Mouse (Mus musculus) small intestine, adult 2 months (tissue): ENCODE measurements around the gene Gata1. TPM values are rescaled to one million over a fixed set of nuclear protein-coding genes. Genes with fewer than 3 reads are reported as not detected.
"Not testable (repeated sequence)": the region's sequence is repeated elsewhere in the genome, so short reads cannot be mapped to it uniquely, and the experiment has no call there.

ENCODE experiments used
- H3K27ac ChIP-seq: fragments of 200-500 bp; 2 replicates; pipeline ENCODE4 v1.5.1; 2012; ENCODE audit warnings: low read depth, low read length, control low read depth, inconsistent platforms; ENCODE audit not compliant: insufficient read depth
- H3K27me3 ChIP-seq: fragments of 200-500 bp; 2 replicates; pipeline ENCODE4 v1.6.1; 2012; ENCODE audit warnings: mild to moderate bottlenecking, moderate library complexity, low read length, inconsistent platforms; ENCODE audit not compliant: control insufficient read depth, insufficient read depth
- H3K36me3 ChIP-seq: fragments of 200-500 bp; 2 replicates; pipeline ENCODE4 v1.6.1; 2012; ENCODE audit warnings: mild to moderate bottlenecking, low read length, control low read depth, inconsistent platforms; ENCODE audit not compliant: control insufficient read depth, insufficient read depth
- H3K4me1 ChIP-seq: fragments of 200-500 bp; 2 replicates; pipeline ENCODE4 v1.6.1; 2012; ENCODE audit warnings: low read length, inconsistent platforms, mixed read lengths; ENCODE audit not compliant: control insufficient read depth, insufficient read depth, insufficient read length
- H3K4me3 ChIP-seq: fragments of 200-500 bp; 2 replicates; pipeline ENCODE4 v1.5.1; 2012; ENCODE audit warnings: low read depth, mild to moderate bottlenecking, control low read depth, inconsistent platforms, low read length, moderate library complexity
- CTCF ChIP-seq: fragments of 200-500 bp; IDR thresholded peaks from 2 replicates; pipeline ENCODE4 v1.5.1; 2012; ENCODE audit warnings: low read depth, mild to moderate bottlenecking, control low read depth, inconsistent platforms, low read length, moderate library complexity, mixed read lengths; ENCODE audit not compliant: insufficient replicate concordance, insufficient read length; ENCODE audit errors: extremely low read depth
- POLR2A ChIP-seq: fragments of 200-500 bp; IDR thresholded peaks from 2 replicates; pipeline ENCODE4 v1.6.1; 2012; ENCODE audit warnings: low read depth, mild to moderate bottlenecking, control low read depth, inconsistent platforms, low read length, moderate library complexity
- WGBS: fragments of 180-500 bp; shearing (Covaris S2); methylation state at CpG from one replicate; pipeline ENCODE4 v1.1.7; 2018; 5-methylcytosine and 5-hydroxymethylcytosine counted together
- polyA plus RNA-seq: library from polyadenylated mRNA; depleted of rRNA; stranded (reverse); fragments of >200 nt; gene quantifications from 2 replicates; pipeline ENCODE4 v1.2.3, GENCODE M21; 2012; rRNA removed

Gata1 gene
- polyA plus RNA-seq, 1 experiment, result 0.25 TPM

- Histone ChIP-seq H3K27me3 (peaks cover 22% of the 10 kb centered on the region), H3K27ac (no peak within 1 kb of the TSS), H3K36me3 (no peaks in the 10 kb centered on the region), H3K4me3 (no peak within 1 kb of the TSS), H3K4me1 (peaks cover 4% of the 10 kb centered on the region; the same call in 1 of the 2 replicates)
- TF ChIP-seq CTCF (no peak), POLR2A (no peak)
- WGBS, result 19% methylated on average over 36 of the region's 40 CpGs
These were observed 58.1 kb downstream of the Gata1 start, which contains the start of gene Pcsk1n for GRCm38 (mm10) chrX:7919601-7920383. Pcsk1n (plus strand) TSS chrX:7919822.

GRCm38 (mm10) chrX:7917960-7918359 lies 59.9 kb downstream of the Gata1 start:
- 72% methylated on average over 6 of the region's 6 CpGs for WGBS
- not testable (repeated sequence) for H3K4me3 ChIP-seq, H3K4me1 ChIP-seq, H3K36me3 ChIP-seq, H3K27ac ChIP-seq
- H3K27me3 ChIP-seq, result peaks cover 18% of the 10 kb centered on the region; the same call in 1 of the 2 replicates

GRCm38 (mm10) chrX:7915669-7916068 lies 62.2 kb downstream of the Gata1 start:
- not testable (repeated sequence) for H3K27ac ChIP-seq, H3K36me3 ChIP-seq, H3K4me1 ChIP-seq, H3K27me3 ChIP-seq, H3K4me3 ChIP-seq
- 16% methylated on average over 3 of the region's 3 CpGs for WGBS

- no peaks in the 10 kb centered on the region for H3K27me3 ChIP-seq
- TF ChIP-seq CTCF, result no peak
- TF ChIP-seq POLR2A, result no peak
- 34% methylated on average over 6 of the region's 6 CpGs for WGBS
- H3K36me3 ChIP-seq, result peaks cover 3% of the 10 kb centered on the region; the same call in 1 of the 2 replicates
- H3K27ac ChIP-seq, result no peak overlapping the region
- no peaks in the 10 kb centered on the region for H3K4me1 ChIP-seq
- H3K4me3 ChIP-seq, result no peak overlapping the region
These were observed 67.4 kb downstream of the Gata1 start for GRCm38 (mm10) chrX:7910473-7910872.

Other genes with a start within 250 kb of the Gata1 start
- 36.5 and 46.2 TPM in 2 replicates for gene Praf2, start 249.6 kb downstream of the Gata1 start, polyA plus RNA-seq
- 16.3 and 65.1 TPM in 2 replicates for gene Ccdc120, start 227.2 kb downstream of the Gata1 start, polyA plus RNA-seq
- gene Tfe3, start 215.5 kb downstream of the Gata1 start, polyA plus RNA-seq, result 19.5 and 23.0 TPM in 2 replicates
- 13.0 and 23.2 TPM in 2 replicates for gene Gripap1, start 188.3 kb downstream of the Gata1 start, polyA plus RNA-seq
- gene Kcnd1, start 155.8 kb downstream of the Gata1 start, polyA plus RNA-seq, result 0.72 and 1.3 TPM in 2 replicates
- 22.0 and 45.8 TPM in 2 replicates for gene Otud5, start 136.7 kb downstream of the Gata1 start, polyA plus RNA-seq
- gene Pim2, start 99.8 kb downstream of the Gata1 start, polyA plus RNA-seq, result 6.8 and 14.5 TPM in 2 replicates
- 53.4 and 99.6 TPM in 2 replicates for gene Slc35a2, start 94.0 kb downstream of the Gata1 start, polyA plus RNA-seq
- gene Pqbp1, start 78.8 kb downstream of the Gata1 start, polyA plus RNA-seq, result 15.0 and 31.7 TPM in 2 replicates
- 20.8 and 31.8 TPM in 2 replicates for gene Timm17b, start 78.7 kb downstream of the Gata1 start, polyA plus RNA-seq
- gene Gm10491, start 70.2 kb downstream of the Gata1 start, polyA plus RNA-seq, result not detected in 2 replicates
- gene Gm10490, start 68.5 kb downstream of the Gata1 start, polyA plus RNA-seq, result not detected in 2 replicates
- gene Pcsk1n, start 58.2 kb downstream of the Gata1 start, polyA plus RNA-seq, result 10.8 and 21.1 TPM in 2 replicates
- not detected in 2 replicates for gene Eras, start 49.5 kb downstream of the Gata1 start, polyA plus RNA-seq
- gene Hdac6, start 30.2 kb downstream of the Gata1 start, polyA plus RNA-seq, result 5.8 and 11.0 TPM in 2 replicates
- gene Glod5, start 40.4 kb upstream of the Gata1 start, polyA plus RNA-seq, result 10.0 and 20.4 TPM in 2 replicates
- 4.5 and 9.2 TPM in 2 replicates for gene Suv39h1, start 96.7 kb upstream of the Gata1 start, polyA plus RNA-seq
- 2.9 and 6.0 TPM in 2 replicates for gene Was, start 112.4 kb upstream of the Gata1 start, polyA plus RNA-seq
- gene Wdr13, start 154.8 kb upstream of the Gata1 start, polyA plus RNA-seq, result 81.7 and 93.0 TPM in 2 replicates
- gene Rbm3, start 167.8 kb upstream of the Gata1 start, polyA plus RNA-seq, result 22.2 and 31.7 TPM in 2 replicates
- 7.6 and 8.4 TPM in 2 replicates for gene Tbc1d25, start 198.1 kb upstream of the Gata1 start, polyA plus RNA-seq
- gene Ebp, start 215.4 kb upstream of the Gata1 start, polyA plus RNA-seq, result 47.7 and 88.0 TPM in 2 replicates
- 6.8 and 10.8 TPM in 2 replicates for gene Porcn, start 228.5 kb upstream of the Gata1 start, polyA plus RNA-seq